Mouse (Mus musculus) lung, postnatal 0 days (tissue): ENCODE measurements at regions not wholly inside any gene's neighbourhood (a gene's known extent, or its start where the extent isn't known, plus 50 kb on each side); places are given as distances from the start of the nearest gene placed in this dataset.

Experiments used
- CTCF ChIP-seq: IDR thresholded peaks from 2 replicates; pipeline ENCODE4 v1.5.1; 2016; ENCODE audit warnings: antibody characterized with exemption, mild to moderate bottlenecking
- EP300 ChIP-seq: IDR thresholded peaks from 2 replicates; pipeline ENCODE4 v1.6.1; 2016; ENCODE audit warnings: antibody characterized with exemption, mild to moderate bottlenecking, control low read depth

DNA sequence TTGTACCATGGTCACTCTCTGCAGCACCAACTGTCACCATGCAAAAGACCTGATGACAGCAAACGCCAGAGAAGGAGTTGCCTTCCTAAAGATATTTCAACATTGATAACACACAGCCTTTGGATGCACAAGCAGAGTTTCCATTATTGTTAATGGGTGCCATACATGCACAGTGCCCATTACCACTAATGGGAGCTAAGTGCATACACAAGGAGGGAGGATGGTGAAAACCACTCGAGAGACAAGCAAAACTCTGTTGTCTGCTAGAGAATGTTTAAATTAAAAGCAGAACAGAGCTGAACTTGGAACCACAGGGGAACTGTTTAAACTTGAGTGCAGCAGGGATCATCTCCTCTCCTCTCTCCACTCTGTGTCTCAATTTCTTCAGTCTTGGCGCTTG lies 107.2 kb upstream of the Zranb2 start:
- no peak for TF ChIP-seq EP300
- no peak for TF ChIP-seq CTCF
